Mouse (Mus musculus) cerebellum, adult 2 months (tissue): ENCODE data around the gene Mllt3.

Source experiments
- CTCF ChIP-seq: fragments of 200-500 bp; IDR thresholded peaks from 2 replicates; pipeline ENCODE4 v1.5.1; 2011; ENCODE audit warnings: low read depth, mild to moderate bottlenecking, control low read depth, low read length, moderate library complexity, borderline replicate concordance; ENCODE audit not compliant: insufficient read depth
- POLR2A ChIP-seq: fragments of 200-500 bp; IDR thresholded peaks from 2 replicates; pipeline ENCODE4 v1.6.1; 2011; ENCODE audit warnings: low read length, control low read depth, borderline replicate concordance; ENCODE audit not compliant: insufficient read depth

GRCm38 (mm10) chr4:87840210-87840910 is 192.8 kb downstream of the Mllt3 start:
- TF ChIP-seq POLR2A (no peak), CTCF (no peak)
